In the genomic region with DNA sequence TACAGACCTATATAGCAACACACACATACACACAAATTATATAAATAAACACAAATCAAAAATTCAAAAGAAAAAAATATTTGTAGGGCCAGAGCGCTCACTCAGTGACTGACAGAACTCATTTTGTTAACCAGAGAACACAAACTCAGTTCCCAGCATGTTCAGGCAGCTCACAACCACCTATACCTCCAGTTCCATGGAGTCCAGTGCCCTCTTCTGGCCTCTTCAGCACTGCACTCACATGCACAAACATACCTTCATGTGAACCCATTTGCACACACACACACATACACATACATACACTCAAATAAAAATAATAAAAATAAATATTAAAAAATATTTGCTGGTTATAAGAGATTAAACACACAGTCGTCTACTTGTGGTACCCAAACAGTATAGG, we compare ENCODE assay signal across 15 mouse cellular contexts. TPM values are rescaled to one million over a fixed set of nuclear protein-coding genes. Genes with fewer than 3 reads are reported as not detected.
A peak's percentile ranks its signal among the peaks of the same experiment; 100 is the strongest.
DNase-seq lines count a peak whose midpoint lies in the region; ATAC-seq and TF ChIP-seq lines count a peak whose summit lies in the region.
"Had no signal": no experiment of that assay in that cellular context is flagged by ENCODE, and none has a peak within 500 bp of the region (broad histone marks: within the 10 kb centered on the region; RNA-seq: fewer than 3 reads in every experiment).

No protein-coding gene starts in this region.

- H3K27me3 ChIP-seq in liver, adult 2 months (ENCODE audit: control insufficient read depth, insufficient read depth, low read length), result no peaks in the 10 kb centered on the region
- no peaks in the 10 kb centered on the region for H3K27me3 ChIP-seq in liver, embryonic 11.5 days (replicated peaks; ENCODE audit: control insufficient read depth, insufficient read depth, low read length)
- no peaks in the 10 kb centered on the region for H3K27me3 ChIP-seq in hindbrain, embryonic 10.5 days (ENCODE audit: insufficient read depth, poor library complexity, severe bottlenecking)

- no peak for DNase-seq in liver, adult 2 months (ENCODE audit: extremely low read depth, low read depth, low spot score)
- DNase-seq in liver, embryonic 11.5 days (ENCODE audit: low spot score), result no peak
- peak; percentile 30 for DNase-seq in CD4-positive helper T cell, adult 2 months (ENCODE audit: low read depth, low spot score)
- DNase-seq in ES-E14 (ENCODE audit: low read depth, low spot score), result no peak
- DNase-seq in induced T-regulatory cell, adult 2 months (ENCODE audit: low read depth), result peak; percentile 63
- DNase-seq in hindbrain, embryonic 10.5 days (ENCODE audit: low spot score), result no peak
- no peak for DNase-seq in right cerebral cortex, postnatal 14 days
- no peak for DNase-seq in left cerebral cortex, postnatal 25 days (ENCODE audit: low spot score in 2 of 2)
- DNase-seq: cerebellum, adult 11 months; kidney, postnatal 14 days; spleen, adult 18-20 months; thymus, postnatal 4 days had no signal

- ATAC-seq in liver, embryonic 11.5 days (replicated peaks; ENCODE audit: low FRiP score), result no peak

- H3K4me3 ChIP-seq in liver, adult 2 months (ENCODE audit: insufficient read depth, low read depth, low read length), result no peak overlapping the region
- H3K4me3 ChIP-seq in liver, embryonic 11.5 days (ENCODE audit: low read depth, low read length), result no peak overlapping the region
- no peak overlapping the region for H3K4me3 ChIP-seq in ES-E14 (ENCODE audit: insufficient read depth in 1 of 2, low read depth in 1 of 2, low read length in 2 of 2, poor library complexity in 1 of 2, severe bottlenecking in 1 of 2)
- H3K4me3 ChIP-seq in hindbrain, embryonic 10.5 days, result no peak overlapping the region
- H3K4me3 ChIP-seq: forebrain, embryonic 10.5 days; midbrain, embryonic 10.5 days had no signal

- TF ChIP-seq CTCF in liver, adult 2 months (IDR thresholded peaks at IDR 0.05; ENCODE audit: low read depth, low read length), result peak; percentile 39; the same call in 1 of the 2 replicates

- no peak overlapping the region for H3K27ac ChIP-seq in liver, adult 2 months (replicated peaks; ENCODE audit: insufficient read depth, low read depth, low read length)
- no peak overlapping the region for H3K27ac ChIP-seq in liver, embryonic 11.5 days (ENCODE audit: low read depth, low read length)
- no peak overlapping the region for H3K27ac ChIP-seq in ES-E14 (ENCODE audit: insufficient read depth, low read depth, low read length, poor library complexity, severe bottlenecking)
- no peak overlapping the region for H3K27ac ChIP-seq in hindbrain, embryonic 10.5 days
- H3K27ac ChIP-seq: forebrain, embryonic 10.5 days; midbrain, embryonic 10.5 days had no signal

- no peaks in the 10 kb centered on the region for H3K9me3 ChIP-seq in liver, embryonic 11.5 days (ENCODE audit: control insufficient read depth, low read length)
- no peaks in the 10 kb centered on the region for H3K9me3 ChIP-seq in ES-E14 (ENCODE audit: control insufficient read depth, insufficient read depth, low read depth, low read length)
- no peaks in the 10 kb centered on the region for H3K9me3 ChIP-seq in hindbrain, embryonic 10.5 days
- H3K9me3 ChIP-seq: forebrain, embryonic 10.5 days; midbrain, embryonic 10.5 days had no signal

- no peak overlapping the region for H3K4me2 ChIP-seq in liver, embryonic 11.5 days

- in situ Hi-C loops in ES-E14 (cut with MboI; ENCODE audit: low sequenced_read_pairs in 2 of 2, unreplicated experiment in 2 of 2), result loop anchor here in 1 of 2 experiments (10.0 kb wide), 1 partner anchor 236 kb away; no protein-coding TSS in a partner anchor

- H3K79me2 ChIP-seq in liver, adult 2 months (ENCODE audit: control insufficient read depth, insufficient read depth, low read length), result no peaks in the 10 kb centered on the region

- intact Hi-C loops in left cerebral cortex, postnatal 25 days (cut with DNase I), result no loop called here

- TF ChIP-seq POLR2A in liver, adult 2 months (IDR thresholded peaks at IDR 0.05; ENCODE audit: extremely low read depth, insufficient read depth, low read length), result no peak

- 92% methylated on average over 2 of the region's 2 CpGs for WGBS in liver, adult 2 months
- WGBS in liver, embryonic 11.5 days, result 76% methylated on average over 2 of the region's 2 CpGs
- 86% methylated on average over 2 of the region's 2 CpGs for WGBS in hindbrain, embryonic 10.5 days

- no peaks in the 10 kb centered on the region for H3K36me3 ChIP-seq in liver, adult 2 months (ENCODE audit: control insufficient read depth, insufficient read depth, low read length)
- no peaks in the 10 kb centered on the region for H3K36me3 ChIP-seq in liver, embryonic 11.5 days (ENCODE audit: control insufficient read depth, insufficient read depth, low read length)
- peaks cover 16% of the 10 kb centered on the region for H3K36me3 ChIP-seq in ES-E14 (ENCODE audit: control insufficient read depth, insufficient read depth, low read length, poor library complexity, severe bottlenecking)
- H3K36me3 ChIP-seq in hindbrain, embryonic 10.5 days, result no peaks in the 10 kb centered on the region
- H3K36me3 ChIP-seq: forebrain, embryonic 10.5 days; midbrain, embryonic 10.5 days had no signal

- no peak overlapping the region for H3K9ac ChIP-seq in liver, adult 2 months (ENCODE audit: low read depth, low read length)
- H3K9ac ChIP-seq in liver, embryonic 11.5 days (ENCODE audit: low read depth, low read length), result no peak overlapping the region
- no peak overlapping the region for H3K9ac ChIP-seq in ES-E14 (ENCODE audit: insufficient read depth, low read depth, low read length, poor library complexity, severe bottlenecking)

- peaks cover 5% of the 10 kb centered on the region; the same call in 1 of the 2 replicates for H3K4me1 ChIP-seq in liver, adult 2 months (ENCODE audit: control insufficient read depth, insufficient read depth, low read length)
- no peaks in the 10 kb centered on the region for H3K4me1 ChIP-seq in liver, embryonic 11.5 days (replicated peaks; ENCODE audit: control insufficient read depth, insufficient read depth, low read length)
- H3K4me1 ChIP-seq in ES-E14 (ENCODE audit: control insufficient read depth in 2 of 2, insufficient read depth in 2 of 2, low read length in 2 of 2, poor library complexity in 1 of 2), result peaks cover 7 to 10% of the 10 kb centered on the region in 2 experiments; a peak in 3 of 4 replicates
- 0 out of 2 replicates have a peak, but pooled peaks cover 4% of the 10 kb centered on the region for H3K4me1 ChIP-seq in hindbrain, embryonic 10.5 days (replicated peaks)
- H3K4me1 ChIP-seq: midbrain, embryonic 10.5 days had no signal

TF ChIP-seq in ES-E14, 5 proteins besides CTCF, POLR2A, EP300 and RAD21:
- TF ChIP-seq MAFK (IDR thresholded peaks at IDR 0.05; ENCODE audit: insufficient read depth, low read depth, low read length) (no peak), ZC3H11A (IDR thresholded peaks at IDR 0.05; ENCODE audit: borderline replicate concordance, low read depth, low read length) (peak; percentile 66; the same call in 1 of the 2 replicates)
TF ChIP-seq in ES-E14: peak in this region for 1.

RNA-seq across cellular contexts. Expression of gene Ildr1, which starts 17.0 kb away (rescaled TPM):
- total RNA-seq in liver, adult 2 months (2014; rRNA removed), result 0.34 and 0.37 TPM in 2 replicates
- polyA plus RNA-seq in liver, adult 2 months (2012; rRNA removed), result 0.11 and 0.15 TPM in 2 replicates
- 0.05 TPM in 1 of 2 replicates, not detected in the other for polyA plus RNA-seq in liver, embryonic 11.5 days (2014; fragmentation: Nextera tagmentation; extraction: Ambion mirVana)
- 12.8 and 24.8 TPM in 2 replicates for total RNA-seq in ES-E14 (2012; rRNA removed)
- 0.41 and 0.85 TPM in 2 replicates for polyA plus RNA-seq in hindbrain, embryonic 10.5 days (2016; fragmentation: Nextera tagmentation; extraction: Ambion mirVana)
- total RNA-seq in left cerebral cortex, postnatal 25 days (2021), result under 1 TPM; 0.23 TPM
- total RNA-seq: gastrocnemius, postnatal 4 days had no signal

RNA-seq across cellular contexts. Expression of gene Cd86, which starts 44.9 kb away (rescaled TPM):
- 5.2 and 5.3 TPM in 2 replicates for total RNA-seq in liver, adult 2 months (2014; rRNA removed)
- polyA plus RNA-seq in liver, adult 2 months (2012; rRNA removed), result 0.68 and 0.99 TPM in 2 replicates
- 4.5 and 4.6 TPM in 2 replicates for polyA plus RNA-seq in liver, embryonic 11.5 days (2014; fragmentation: Nextera tagmentation; extraction: Ambion mirVana)
- 0.26 and 0.62 TPM in 2 replicates for total RNA-seq in ES-E14 (2012; rRNA removed)
- polyA plus RNA-seq in hindbrain, embryonic 10.5 days (2016; fragmentation: Nextera tagmentation; extraction: Ambion mirVana), result 1.2 TPM in 2 replicates
- 1 to 10 TPM; 1.7 to 1.9 TPM for total RNA-seq in left cerebral cortex, postnatal 25 days (2021)

Comparison
In these comparisons a context has a peak if more than half of its experiments do, and no peak if none do; other contexts are left out.
1. DNase-seq: peak in CD4-positive helper T cell, adult 2 months (single experiment) and induced T-regulatory cell, adult 2 months (single experiment); none in liver, adult 2 months (single experiment), liver, embryonic 11.5 days (single experiment), ES-E14 (single experiment), hindbrain, embryonic 10.5 days (single experiment), right cerebral cortex, postnatal 14 days (single experiment) and left cerebral cortex, postnatal 25 days (0 of 2).
2. RNA of gene Ildr1, which starts 17.0 kb away (total RNA-seq): 12.8 to 24.8 TPM in ES-E14; 0.34 to 0.37 TPM in liver, adult 2 months and 0.23 TPM in left cerebral cortex, postnatal 25 days; every median in the first group is over 10 times any median in the second.